Mouse (Mus musculus) testis, adult 2 months (tissue): ENCODE data around the gene Nup93.

Source experiments
- CTCF ChIP-seq: fragments of 200-500 bp; IDR thresholded peaks from 2 replicates; pipeline ENCODE4 v1.5.1; 2012; ENCODE audit warnings: low read depth, mild to moderate bottlenecking, inconsistent platforms, low read length, moderate library complexity; ENCODE audit not compliant: control insufficient read depth, insufficient read depth, insufficient replicate concordance
- POLR2A ChIP-seq: fragments of 200-500 bp; IDR thresholded peaks from 2 replicates; pipeline ENCODE4 v1.6.1; 2012; ENCODE audit warnings: low read depth, mild to moderate bottlenecking, inconsistent platforms, low read length, moderate library complexity; ENCODE audit not compliant: control insufficient read depth

- TF ChIP-seq CTCF (no peak), POLR2A (no peak)
Observed at GRCm38 (mm10) chr8:94271102-94271501, 56.7 kb downstream of the Nup93 start.
